Mouse (Mus musculus): ENCODE data around the gene Rmi1.

- TF ChIP-seq CTCF (IDR thresholded peaks at IDR 0.05; ENCODE audit: low read depth) (no peak), EP300 (optimal IDR thresholded peaks at IDR 0.05) (no peak)
These were observed 37.5 kb upstream of the Rmi1 start for GRCm38 (mm10) chr13:58364353-58365175.

All from stomach, postnatal 0 days (tissue).